Mouse (Mus musculus): ENCODE results near the gene Lgals1.

- TF ChIP-seq POLR2AphosphoS2 (IDR thresholded peaks at IDR 0.05; ENCODE audit: insufficient read length, low read depth): no peak
- TF ChIP-seq POLR2A (IDR thresholded peaks at IDR 0.05; ENCODE audit: insufficient read length, low read depth): no peak
- TF ChIP-seq USF1 (IDR thresholded peaks at IDR 0.05; ENCODE audit: low read depth): no peak
These were observed 52.4 kb downstream of the Lgals1 start for GRCm38 (mm10) chr15:78978875-78979274.
